Mouse (Mus musculus) C2C12 (cell line): Measurements from ENCODE around the gene S100pbp. TPM values are rescaled to one million over a fixed set of nuclear protein-coding genes. Genes with fewer than 3 reads are reported as not detected.

ENCODE experiments used
- H3K27me3 ChIP-seq: one replicate; pipeline ENCODE4 v1.6.1; 2011; ENCODE audit not compliant: control insufficient read depth, insufficient read depth, insufficient read length
- H3K36me3 ChIP-seq: one replicate; pipeline ENCODE4 v1.6.1; 2011; ENCODE audit not compliant: control insufficient read depth, insufficient read depth
- H3K4me3 ChIP-seq: one replicate; pipeline ENCODE4 v1.5.1; 2011; ENCODE audit warnings: mild to moderate bottlenecking, control low read depth; ENCODE audit not compliant: poor library complexity, insufficient read depth, severe bottlenecking
- H3K79me2 ChIP-seq: one replicate; pipeline ENCODE4 v1.6.1; 2011; ENCODE audit not compliant: control insufficient read depth, insufficient read depth
- H3K79me3 ChIP-seq: one replicate; pipeline ENCODE4 v1.6.1; 2011; ENCODE audit warnings: low read depth, control low read depth
- H3ac ChIP-seq: one replicate; pipeline ENCODE3; 2011; ENCODE audit warnings: low read depth; ENCODE audit not compliant: control insufficient read depth, insufficient read length
- CEBPB ChIP-seq: IDR thresholded peaks from one replicate; pipeline ENCODE4 v1.6.1; 2011; ENCODE audit warnings: low read depth, mild to moderate bottlenecking, control low read depth, moderate library complexity
- CTCF ChIP-seq: IDR thresholded peaks from one replicate; pipeline ENCODE4 v1.5.1; 2011; ENCODE audit not compliant: control insufficient read depth, insufficient read depth, insufficient read length
- FOSL1 ChIP-seq: IDR thresholded peaks from one replicate; pipeline ENCODE4 v1.8.0; 2011; ENCODE audit warnings: mild to moderate bottlenecking, low read length; ENCODE audit not compliant: poor library complexity, insufficient read depth, severe bottlenecking
- MAX ChIP-seq: IDR thresholded peaks from one replicate; pipeline ENCODE4 v1.6.1; 2011; ENCODE audit warnings: mild to moderate bottlenecking, control low read depth
- MYOD1 ChIP-seq: IDR thresholded peaks from one replicate; pipeline ENCODE4 v1.6.1; 2011; ENCODE audit warnings: low read depth; ENCODE audit not compliant: control insufficient read depth, insufficient read length
- MYOG ChIP-seq: IDR thresholded peaks from one replicate; pipeline ENCODE4 v1.6.1; 2011; ENCODE audit not compliant: control insufficient read depth, insufficient read length; ENCODE audit errors: extremely low read depth
- USF1 ChIP-seq: IDR thresholded peaks from one replicate; pipeline ENCODE4 v1.6.1; 2011; ENCODE audit warnings: low read depth, mild to moderate bottlenecking, control low read depth, moderate library complexity
- polyA plus RNA-seq: library from polyadenylated mRNA; unstranded; fragments of >200 nt; fragmentation: generic; extraction: Trizol; gene quantifications from one replicate; pipeline ENCODE4 v1.2.1, GENCODE M21; 2012; ENCODE audit warnings: missing spikeins

S100pbp gene
- polyA plus RNA-seq, 1 experiment = 8.1 TPM

GRCm38 (mm10) chr4:129235147-129235546 lies 45.6 kb upstream of the S100pbp start:
- Histone ChIP-seq H3K36me3 (peaks cover 19% of the 10 kb centered on the region), H3ac (no peak overlapping the region), H3K27me3 (no peaks in the 10 kb centered on the region), H3K79me3 (peaks cover 74% of the 10 kb centered on the region), H3K79me2 (peaks cover 100% of the 10 kb centered on the region), H3K4me3 (no peak overlapping the region)
- TF ChIP-seq CEBPB (no peak), USF1 (no peak), CTCF (no peak), MYOD1 (no peak), FOSL1 (no peak), MAX (no peak), MYOG (no peak)

GRCm38 (mm10) chr4:129234488-129234887 lies 45.0 kb upstream of the S100pbp start:
- H3K79me2 ChIP-seq = peaks cover 100% of the 10 kb centered on the region
- H3ac ChIP-seq = no peak overlapping the region
- no peaks in the 10 kb centered on the region for H3K27me3 ChIP-seq
- peaks cover 74% of the 10 kb centered on the region for H3K79me3 ChIP-seq
- TF ChIP-seq MYOG = no peak
- TF ChIP-seq CEBPB = no peak
- no peak for TF ChIP-seq FOSL1
- no peak for TF ChIP-seq USF1
- no peak for TF ChIP-seq CTCF
- TF ChIP-seq MYOD1 = no peak
- no peak for TF ChIP-seq MAX
- H3K36me3 ChIP-seq = peaks cover 19% of the 10 kb centered on the region
- no peak overlapping the region for H3K4me3 ChIP-seq

GRCm38 (mm10) chr4:129232561-129233360 lies 43.2 kb upstream of the S100pbp start:
- H3K79me2 ChIP-seq = peaks cover 100% of the 10 kb centered on the region
- no peaks in the 10 kb centered on the region for H3K27me3 ChIP-seq
- peaks cover 15% of the 10 kb centered on the region for H3K36me3 ChIP-seq
- peaks cover 77% of the 10 kb centered on the region for H3K79me3 ChIP-seq
- H3ac ChIP-seq = no peak overlapping the region
- no peak overlapping the region for H3K4me3 ChIP-seq
- TF ChIP-seq USF1 (no peak), FOSL1 (no peak), MAX (no peak), CTCF (no peak), MYOG (no peak), CEBPB (no peak), MYOD1 (no peak)

- Histone ChIP-seq H3K4me3 (no peak overlapping the region), H3K36me3 (peaks cover 15% of the 10 kb centered on the region), H3ac (no peak overlapping the region), H3K27me3 (no peaks in the 10 kb centered on the region), H3K79me3 (peaks cover 77% of the 10 kb centered on the region), H3K79me2 (peaks cover 100% of the 10 kb centered on the region)
- TF ChIP-seq FOSL1 = no peak
- TF ChIP-seq MYOD1 = peak; percentile 71
- TF ChIP-seq CTCF = no peak
- TF ChIP-seq MAX = peak; percentile 11
Observed at GRCm38 (mm10) chr4:129231594-129232450, 42.3 kb upstream of the S100pbp start.

- TF ChIP-seq MAX = no peak
- Histone ChIP-seq H3ac (no peak overlapping the region), H3K27me3 (no peaks in the 10 kb centered on the region), H3K4me3 (no peak overlapping the region), H3K79me3 (peaks cover 72% of the 10 kb centered on the region), H3K36me3 (peaks cover 15% of the 10 kb centered on the region), H3K79me2 (peaks cover 100% of the 10 kb centered on the region)
Observed at GRCm38 (mm10) chr4:129230926-129231325, 41.4 kb upstream of the S100pbp start.
